Mouse (Mus musculus): ENCODE results near the gene Gm49510.

- TF ChIP-seq CTCF (IDR thresholded peaks at IDR 0.05; ENCODE audit: low read depth, low read length): no peak
- no peak for TF ChIP-seq POLR2A (IDR thresholded peaks at IDR 0.05; ENCODE audit: insufficient read depth, low read length)
- no peak for TF ChIP-seq EP300 (IDR thresholded peaks at IDR 0.05; ENCODE audit: insufficient read depth, low read depth, low read length)
Observed at GRCm38 (mm10) chr15:78940325-78940724, 40.9 kb downstream of the Gm49510 start.

Measured in ES-Bruce4 (cell line).